Mouse (Mus musculus) cerebellum, adult 8-10 months (tissue): Measurements from ENCODE around the gene Tead4.
"Not testable (repeated sequence)": the region's sequence is repeated elsewhere in the genome, so short reads cannot be mapped to it uniquely, and the experiment has no call there.

Experiments used
- DNase-seq: peaks from one replicate; pipeline ENCODE4 v3.0.0; 2022

Tead4 gene

GRCm38 (mm10) chr6:128300134-128301001, at the start of gene Tead4:
Gene Tead4, minus strand, starts transcription at chr6:128300823.
- peak; percentile 73 for DNase-seq

GRCm38 (mm10) chr6:128349711-128350110, 49.1 kb upstream of the Tead4 start:
- DNase-seq = no peak

DNA sequence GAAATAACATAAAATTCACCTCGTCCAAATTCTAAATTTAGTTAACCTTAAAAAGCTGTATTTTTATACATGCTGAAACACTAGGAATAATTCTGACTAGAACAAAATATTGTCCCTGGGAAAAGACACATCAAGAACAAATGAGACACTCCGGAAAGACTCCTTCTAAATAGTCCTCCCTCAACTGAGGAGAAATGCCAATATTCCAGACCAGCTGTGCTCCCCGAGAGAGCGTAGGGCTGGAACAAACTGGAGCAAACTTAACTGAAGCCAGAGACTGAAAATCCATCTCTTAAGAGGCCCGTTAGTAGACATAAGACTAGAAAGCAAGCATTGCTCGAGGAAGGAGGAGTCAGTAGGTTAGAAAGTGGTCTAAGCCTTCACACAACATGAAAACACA, 46.2 kb upstream of the Tead4 start:
- DNase-seq = no peak

- DNase-seq = no peak
These were observed 45.0 kb upstream of the Tead4 start for GRCm38 (mm10) chr6:128345623-128346022.

DNA sequence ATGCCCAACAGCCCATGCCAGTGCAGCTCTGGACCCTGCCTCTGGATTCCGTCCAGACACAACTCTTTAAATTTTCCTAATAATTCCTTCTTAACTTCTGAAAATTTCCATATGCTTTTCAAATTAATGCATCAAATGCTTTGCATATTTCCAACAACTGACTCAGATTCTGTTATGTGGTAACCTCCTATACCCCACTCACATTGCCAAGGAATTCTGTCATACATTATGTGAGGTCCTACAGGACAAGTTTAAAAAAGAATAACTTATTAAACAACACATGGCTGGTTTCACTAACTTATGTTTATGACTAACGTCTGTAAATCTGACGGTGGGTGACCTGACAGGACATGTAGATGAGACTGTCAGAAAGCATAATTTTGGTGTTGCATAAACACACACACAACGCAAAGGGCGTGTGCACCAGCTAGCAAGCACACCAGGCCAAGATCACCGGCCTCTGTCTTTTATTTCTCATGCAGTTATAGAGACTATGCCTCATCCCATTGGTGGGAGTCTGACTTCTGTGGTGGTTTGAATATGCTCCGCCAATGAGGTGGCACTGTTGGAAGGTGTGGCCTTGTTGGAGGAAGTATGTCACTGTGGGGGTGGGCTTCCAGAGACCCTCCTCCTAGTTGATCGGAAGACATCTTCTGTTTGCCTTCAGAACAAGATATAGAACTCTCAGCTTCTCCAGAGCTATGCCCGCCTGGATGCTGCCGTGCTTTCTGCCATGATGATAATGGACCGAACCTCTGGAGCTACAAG, 41.5 kb upstream of the Tead4 start:
- no peak for DNase-seq

DNA sequence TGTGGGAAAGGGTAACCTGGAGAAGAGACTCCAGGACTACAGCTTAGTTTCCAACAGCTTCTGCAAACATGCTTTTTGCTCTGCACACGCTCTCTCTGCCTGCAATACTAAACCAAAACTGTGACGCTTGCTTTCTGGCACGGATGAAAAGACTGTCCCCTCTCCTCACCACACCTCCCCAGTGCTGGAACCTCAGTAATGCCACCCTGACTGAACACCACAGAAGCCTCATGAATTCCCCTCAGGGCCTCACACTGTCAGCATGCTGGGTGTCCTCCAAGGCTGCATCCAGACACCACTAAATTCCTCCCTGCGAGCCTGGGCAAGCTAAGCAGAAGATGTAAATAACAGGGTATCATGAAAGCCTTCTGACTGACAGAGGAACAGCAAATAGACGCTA, 38.3 kb upstream of the Tead4 start:
- no peak for DNase-seq

GRCm38 (mm10) chr6:128337467-128337866, 36.8 kb upstream of the Tead4 start:
- DNase-seq = no peak

GRCm38 (mm10) chr6:128334397-128335124, 33.9 kb upstream of the Tead4 start:
- DNase-seq = peak; percentile 70

- peak; percentile 64 for DNase-seq
These were observed 17.7 kb upstream of the Tead4 start for GRCm38 (mm10) chr6:128318317-128318716.

DNA sequence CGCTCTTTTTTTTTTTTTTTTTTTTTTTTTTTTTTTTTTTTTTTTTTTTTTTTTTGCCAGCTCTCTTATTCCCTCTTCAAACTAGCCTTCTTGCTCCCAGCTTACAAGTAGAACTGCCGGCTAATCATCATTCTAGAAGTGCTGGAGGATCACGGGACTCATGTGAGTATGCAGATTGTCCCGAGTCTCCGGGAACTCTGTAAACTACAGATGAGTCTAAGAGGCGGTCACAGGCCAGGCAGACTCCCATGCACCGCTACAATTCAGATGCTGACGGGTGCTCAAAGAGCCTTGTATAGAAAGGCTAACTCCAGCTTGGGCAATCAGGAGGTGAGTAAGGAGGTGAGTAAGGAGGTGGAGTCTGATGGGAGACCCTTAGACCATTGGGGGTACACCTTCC, 15.0 kb upstream of the Tead4 start:
- DNase-seq = no peak

DNA sequence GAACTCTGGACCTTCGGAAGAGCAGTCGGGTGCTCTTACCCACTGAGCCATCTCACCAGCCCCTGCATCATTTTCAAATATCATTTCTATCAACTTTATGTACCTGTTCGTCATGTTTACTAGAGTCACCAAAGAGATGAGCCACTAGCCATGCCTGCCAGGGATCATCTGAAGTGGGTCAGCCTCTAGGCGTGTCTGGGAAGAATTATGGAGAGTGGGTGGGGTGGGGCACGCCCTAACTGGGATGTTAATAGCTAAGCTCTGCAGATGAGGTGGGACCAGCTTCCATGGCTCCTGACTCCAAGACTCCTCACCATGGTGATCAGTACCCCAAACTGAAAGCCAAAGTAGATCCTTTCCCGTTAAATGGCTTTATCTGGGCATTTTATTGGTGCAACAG, 14.2 kb upstream of the Tead4 start:
- no peak for DNase-seq

GRCm38 (mm10) chr6:128308311-128308710, 7.7 kb upstream of the Tead4 start:
- DNase-seq = peak; percentile 65

DNA sequence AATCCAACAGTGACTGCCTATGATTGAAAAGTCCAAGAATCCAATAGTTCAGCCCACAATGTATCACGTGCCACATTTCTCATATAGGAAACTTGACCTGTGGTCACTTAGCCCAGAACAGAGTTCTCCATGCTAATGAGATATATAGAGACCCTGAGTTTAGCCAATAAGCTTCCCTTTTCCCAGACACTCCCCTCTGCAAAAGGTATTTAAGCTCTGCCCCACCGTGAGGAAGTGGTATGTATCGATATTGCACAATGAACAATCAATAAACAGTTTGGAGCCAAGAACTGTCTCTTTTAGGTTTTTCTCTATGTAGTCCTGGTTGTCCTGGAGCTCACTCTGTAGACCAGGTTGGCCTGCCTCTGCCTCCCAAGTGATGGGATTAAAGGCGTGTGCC, 4.2 kb upstream of the Tead4 start:
- no peak for DNase-seq

DNA sequence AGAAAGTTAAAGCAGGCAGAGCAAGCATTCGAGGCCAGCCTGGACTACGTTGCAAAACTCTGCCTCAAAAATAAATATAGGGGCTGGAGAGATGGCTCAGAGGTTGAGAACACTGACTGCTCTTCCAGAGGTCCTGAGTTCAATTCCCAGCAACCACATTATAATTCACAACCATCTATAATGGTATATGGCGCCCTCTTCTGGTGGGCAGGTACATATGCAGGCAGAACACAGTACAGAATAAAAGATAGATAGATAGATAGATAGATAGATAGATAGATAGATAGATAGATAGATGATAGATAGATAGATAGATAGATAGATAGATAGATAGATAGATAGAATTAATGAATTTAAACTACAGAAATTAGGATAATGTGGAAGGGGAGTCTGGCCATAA, 2.0 kb upstream of the Tead4 start:
- not testable (repeated sequence) for DNase-seq

DNA sequence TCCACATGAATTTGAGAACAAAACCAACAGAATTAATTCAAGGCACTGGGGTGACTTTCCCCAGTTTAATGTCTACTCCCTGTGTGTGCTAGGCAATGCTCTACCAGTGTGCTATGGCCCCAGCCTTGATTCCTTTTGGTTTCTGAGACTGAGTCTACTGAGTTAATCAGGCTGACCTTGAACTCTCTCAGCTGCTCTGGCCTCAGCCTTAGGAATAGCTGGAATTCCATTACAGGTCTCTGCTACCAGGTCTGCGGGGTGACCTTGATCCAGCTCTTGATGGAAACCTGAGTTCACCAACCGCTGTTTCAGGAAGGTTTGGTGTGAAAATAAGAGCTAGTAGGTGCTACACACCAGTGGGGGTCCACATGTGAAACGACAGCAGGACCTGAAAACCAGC, 1.3 kb upstream of the Tead4 start:
- no peak for DNase-seq

DNA sequence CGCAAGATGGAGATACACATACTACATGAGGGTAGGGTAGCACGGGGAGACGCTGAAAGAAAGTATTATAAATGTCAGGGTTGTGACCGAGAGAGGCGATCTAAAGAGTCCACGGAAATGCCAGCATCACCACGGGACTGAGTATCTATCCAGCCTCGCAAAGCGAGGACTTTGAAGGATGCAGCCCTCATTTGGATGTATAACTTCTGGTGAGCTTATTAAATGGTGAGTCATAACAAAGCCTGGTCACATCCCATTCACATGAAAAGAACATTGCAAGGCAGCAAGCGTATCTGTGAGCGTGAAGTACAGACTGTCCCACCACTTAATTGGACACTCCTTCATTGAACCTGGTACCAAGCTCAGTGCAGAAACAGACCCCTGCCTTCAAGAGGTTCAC, 835 bp upstream of the Tead4 start:
- DNase-seq = no peak

DNA sequence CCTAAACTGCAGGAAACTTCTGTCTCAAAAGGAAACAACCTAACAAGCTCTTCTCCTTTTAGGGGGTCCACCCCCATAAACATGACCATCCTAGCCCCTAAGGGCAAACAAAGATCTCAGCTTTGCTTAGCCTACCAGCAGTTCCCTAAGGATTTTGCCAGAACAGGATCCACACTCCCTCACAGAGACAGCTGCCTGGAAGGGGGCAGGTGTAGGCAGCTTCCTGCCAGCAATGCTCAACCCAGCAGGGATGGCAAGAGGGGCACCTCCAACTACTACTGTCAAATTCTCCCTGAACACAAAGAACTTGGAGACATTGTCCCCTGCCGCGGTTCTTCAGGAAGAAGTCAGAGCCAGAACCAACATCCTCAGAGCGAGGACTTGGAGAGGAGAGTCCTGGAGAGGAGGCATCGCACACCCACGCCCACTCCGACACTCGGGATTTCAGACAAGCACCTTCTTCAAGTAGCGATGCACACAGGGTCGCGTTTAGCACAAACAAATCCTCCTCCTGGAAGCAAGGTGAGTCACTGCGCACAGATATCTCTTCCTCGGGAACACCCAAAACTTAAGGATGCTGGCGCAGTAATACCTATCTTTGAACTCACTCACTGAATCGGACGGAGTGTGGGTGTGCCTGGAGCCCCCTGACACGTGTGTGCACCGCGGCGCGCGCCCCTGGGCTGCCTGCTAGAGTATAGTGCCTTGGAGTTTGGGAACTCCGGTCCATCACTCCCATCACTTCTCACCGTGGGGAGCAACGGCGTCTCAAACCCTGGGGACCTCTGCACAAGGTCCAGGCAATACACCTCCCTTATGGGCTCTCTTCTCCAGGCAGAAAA, 1.1 kb downstream of the Tead4 start:
- DNase-seq = peak; percentile 37

- DNase-seq = no peak
These were observed 2.4 kb downstream of the Tead4 start for GRCm38 (mm10) chr6:128298246-128298645.

GRCm38 (mm10) chr6:128296750-128297393, 3.8 kb downstream of the Tead4 start:
- DNase-seq = peak; percentile 88

- peak; percentile 89 for DNase-seq
These were observed 4.5 kb downstream of the Tead4 start for GRCm38 (mm10) chr6:128295876-128296749.

- DNase-seq = no peak
These were observed 9.3 kb downstream of the Tead4 start for GRCm38 (mm10) chr6:128291284-128291683.
